ENCODE assay signal across 26 mouse cellular contexts in the genomic region with DNA sequence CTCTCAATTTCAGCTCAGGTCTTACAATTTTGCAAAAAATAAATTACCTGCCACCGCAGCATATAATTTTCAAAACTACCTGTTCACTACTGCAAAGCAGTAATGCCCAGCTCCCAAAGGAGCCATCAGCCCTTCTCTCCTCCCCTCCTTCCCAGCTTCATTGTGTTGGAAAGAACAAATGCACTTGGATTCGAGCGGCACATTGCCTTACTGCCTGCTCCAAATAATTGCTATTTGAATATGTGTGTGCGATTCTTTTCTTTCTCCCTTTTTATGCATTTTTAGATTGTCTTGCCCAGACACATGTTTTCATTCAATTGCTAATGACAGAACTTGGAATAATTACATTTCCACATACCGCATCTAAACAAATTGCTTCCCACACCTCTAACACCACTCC.
"Had no signal": no experiment of that assay in that cellular context is flagged by ENCODE, and none has a peak within 500 bp of the region (broad histone marks: within the 10 kb centered on the region; RNA-seq: fewer than 3 reads in every experiment).

No protein-coding gene starts in this region.

- H3K9me3 ChIP-seq: heart, embryonic 13.5 days; heart, embryonic 15.5 days; hindbrain, embryonic 13.5 days; kidney, embryonic 15.5 days; limb, embryonic 13.5 days; limb, embryonic 15.5 days; liver, embryonic 12.5 days had no signal

- H3K4me3 ChIP-seq: gastrocnemius, adult 2 months; heart, embryonic 13.5 days; heart, embryonic 15.5 days; hindbrain, embryonic 13.5 days; kidney, embryonic 15.5 days; limb, embryonic 13.5 days; limb, embryonic 15.5 days; liver, embryonic 12.5 days had no signal

- H3K36me3 ChIP-seq: heart, embryonic 13.5 days; heart, embryonic 15.5 days; hindbrain, embryonic 13.5 days; kidney, embryonic 15.5 days; limb, embryonic 13.5 days; limb, embryonic 15.5 days; liver, embryonic 12.5 days had no signal

- H3K27me3 ChIP-seq: heart, embryonic 13.5 days; heart, embryonic 15.5 days; hindbrain, embryonic 13.5 days; kidney, embryonic 15.5 days; limb, embryonic 13.5 days; limb, embryonic 15.5 days; liver, embryonic 12.5 days had no signal

- H3K4me2 ChIP-seq: heart, embryonic 11.5 days; heart, embryonic 13.5 days; heart, embryonic 15.5 days; hindbrain, embryonic 13.5 days; kidney, embryonic 15.5 days; limb, embryonic 13.5 days; limb, embryonic 15.5 days; liver, embryonic 12.5 days had no signal

- ATAC-seq: hindbrain, embryonic 16.5 days; intestine, embryonic 16.5 days; liver, embryonic 12.5 days had no signal

- H3K27ac ChIP-seq: gastrocnemius, adult 2 months; heart, embryonic 13.5 days; heart, embryonic 15.5 days; hindbrain, embryonic 13.5 days; kidney, embryonic 15.5 days; kidney, postnatal 0 days; limb, embryonic 13.5 days; limb, embryonic 15.5 days; liver, embryonic 12.5 days; liver, embryonic 14.5 days had no signal

- H3K9ac ChIP-seq: heart, embryonic 13.5 days; heart, embryonic 15.5 days; hindbrain, embryonic 13.5 days; kidney, embryonic 15.5 days; limb, embryonic 13.5 days; limb, embryonic 15.5 days; liver, embryonic 12.5 days; liver, embryonic 14.5 days had no signal

- DNase-seq: gastrocnemius, adult 2 months; gastrocnemius, postnatal 10 days; gastrocnemius, postnatal 25 days; heart, adult 18-20 months; heart, postnatal 14 days; heart, postnatal 36 days; kidney, adult 11 months; kidney, adult 2 months; kidney, adult 9 months; kidney, postnatal 14 days; kidney, postnatal 36 days; layer of hippocampus, adult 9-11 months; layer of hippocampus, postnatal 36 days; left cerebral cortex, postnatal 4 days had no signal

- H3K4me1 ChIP-seq: heart, embryonic 13.5 days; heart, embryonic 15.5 days; hindbrain, embryonic 13.5 days; kidney, embryonic 15.5 days; limb, embryonic 13.5 days; limb, embryonic 15.5 days; liver, embryonic 12.5 days had no signal
